Mouse (Mus musculus): ENCODE results near the gene Sgpl1.

DNA sequence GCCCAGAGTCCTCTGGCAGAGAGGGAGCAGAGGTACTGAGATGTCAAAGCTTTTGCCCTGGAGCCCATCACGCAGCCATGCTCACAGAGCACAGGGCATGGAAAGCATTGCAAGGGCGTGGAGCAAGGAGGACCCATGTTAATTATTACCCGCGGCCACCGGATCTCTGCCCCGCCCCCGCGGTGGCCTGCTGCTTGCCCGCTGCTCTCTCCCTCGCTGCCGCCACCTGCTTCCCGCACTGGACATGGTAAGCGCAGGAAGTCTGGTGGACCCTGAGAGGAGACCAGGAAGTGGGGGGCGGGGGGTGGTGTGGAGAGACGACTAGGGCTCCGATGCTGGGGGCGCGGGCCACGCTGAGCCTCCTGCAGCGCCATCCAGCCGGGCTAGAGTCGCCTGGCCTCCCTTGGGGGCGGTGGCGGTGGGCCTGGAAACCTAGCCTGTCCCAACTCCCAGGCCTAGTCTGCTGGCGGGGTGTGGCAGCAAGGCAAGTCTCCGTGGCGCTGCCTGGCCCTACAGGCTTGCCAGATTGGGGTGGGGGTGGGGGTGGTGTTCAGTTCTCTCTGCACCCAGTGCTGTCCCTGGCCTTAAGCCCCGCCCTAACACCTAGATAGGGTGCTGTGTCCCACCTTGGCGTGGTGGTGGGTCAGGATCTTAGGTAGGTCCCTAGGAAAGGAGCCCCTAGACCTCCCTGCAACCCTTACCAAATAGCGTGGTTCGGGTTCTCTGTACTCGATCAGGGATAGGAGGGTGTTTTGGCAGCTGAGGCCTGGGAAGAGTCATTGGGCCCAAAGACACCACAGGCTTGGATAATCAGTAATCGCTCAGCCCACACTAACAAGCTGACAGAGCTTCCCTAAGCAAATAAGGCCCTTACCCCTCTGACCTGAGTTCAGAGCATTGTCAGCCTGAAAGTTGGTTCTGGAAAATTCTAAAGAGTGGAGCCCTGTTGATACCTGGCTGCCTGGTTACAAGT, 58.0 kb downstream of the Sgpl1 start, which contains the start of gene Pcbd1:
- TF ChIP-seq CTCF (IDR thresholded peaks at IDR 0.05) = no peak
- TF ChIP-seq POLR2A (IDR thresholded peaks at IDR 0.05; ENCODE audit: insufficient read depth, low read depth, low read length) = no peak
